Mouse (Mus musculus): ENCODE results near the gene Arhgef6. TPM values are rescaled to one million over a fixed set of nuclear protein-coding genes. Genes with fewer than 3 reads are reported as not detected.

The Arhgef6 gene
- total and polyA plus RNA-seq, 3 experiments = 1.1 to 3.3 TPM; not detected in 1

GRCm38 (mm10) chrX:57326487-57327221 is 11.9 kb downstream of the Arhgef6 start:
- Histone ChIP-seq H3K4me3 (ENCODE audit: control insufficient read depth in 1 of 2, insufficient read depth in 1 of 2, low read depth in 2 of 2, low read length in 2 of 2) (no peak overlapping the region), H3K79me2 (ENCODE audit: control insufficient read depth, insufficient read depth, low read length, poor library complexity) (no peaks in the 10 kb centered on the region), H3K27ac (ENCODE audit: control insufficient read depth, low read depth, low read length) (no peak overlapping the region), H3K9me3 (replicated peaks; ENCODE audit: insufficient read depth, low read length) (no peaks in the 10 kb centered on the region), H3K4me1 (ENCODE audit: control insufficient read depth in 1 of 2, insufficient read depth in 2 of 2, low read length in 2 of 2) (no peaks in the 10 kb centered on the region), H3K9ac (ENCODE audit: control insufficient read depth, low read depth, low read length, poor library complexity, severe bottlenecking) (no peak overlapping the region), H3K27me3 (ENCODE audit: control insufficient read depth in 1 of 2, insufficient read depth in 2 of 2, low read length in 2 of 2) (no peaks in the 10 kb centered on the region), H3K36me3 (ENCODE audit: control insufficient read depth in 1 of 2, insufficient read depth in 2 of 2, low read length in 2 of 2) (no peaks in the 10 kb centered on the region)
- TF ChIP-seq POLR2AphosphoS2 (IDR thresholded peaks at IDR 0.05; ENCODE audit: low read length) (no peak), MAZ (IDR thresholded peaks at IDR 0.05; ENCODE audit: low read depth, low read length) (no peak), SMC3 (IDR thresholded peaks at IDR 0.05; ENCODE audit: low read depth, low read length) (no peak)
- DNase-seq (ENCODE audit: low read depth, low spot score) = no peak

DNA sequence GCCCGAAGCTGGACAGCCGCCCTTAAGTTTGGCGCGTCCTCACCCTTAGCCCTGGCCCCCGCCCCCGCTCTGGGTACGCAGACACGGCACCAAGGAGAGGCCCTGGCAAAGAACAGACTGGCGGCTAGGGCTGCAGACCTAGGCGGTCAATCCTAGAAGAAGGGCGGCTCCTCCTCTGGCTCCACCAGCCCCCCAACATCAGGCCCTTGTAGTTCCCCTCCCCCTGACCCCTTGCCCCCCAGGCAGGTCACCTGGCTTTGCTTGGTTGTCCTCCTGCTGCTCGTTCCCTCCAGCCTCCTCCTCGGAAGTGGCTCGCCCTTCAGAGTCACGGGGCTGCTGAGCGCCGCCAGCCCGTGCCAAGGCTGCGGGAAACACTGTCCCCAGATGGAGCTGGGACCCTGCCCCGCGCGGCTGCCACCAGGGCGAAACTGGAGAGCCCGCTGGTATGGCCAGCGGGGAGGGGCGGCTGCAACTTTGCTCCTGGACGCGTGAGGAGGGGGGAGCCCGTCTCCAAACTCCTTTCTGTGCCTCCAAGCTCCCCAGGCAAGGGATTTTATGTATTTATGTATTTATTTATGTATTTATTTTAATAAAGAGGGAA is 12.6 kb downstream of the Arhgef6 start:
- Histone ChIP-seq H3K9me3 (replicated peaks; ENCODE audit: insufficient read depth, low read length) (no peaks in the 10 kb centered on the region), H3K4me3 (ENCODE audit: control insufficient read depth in 1 of 2, insufficient read depth in 1 of 2, low read depth in 2 of 2, low read length in 2 of 2) (no peak overlapping the region), H3K36me3 (ENCODE audit: control insufficient read depth in 1 of 2, insufficient read depth in 2 of 2, low read length in 2 of 2) (no peaks in the 10 kb centered on the region), H3K79me2 (ENCODE audit: control insufficient read depth, insufficient read depth, low read length, poor library complexity) (no peaks in the 10 kb centered on the region), H3K4me1 (ENCODE audit: control insufficient read depth in 1 of 2, insufficient read depth in 2 of 2, low read length in 2 of 2) (no peaks in the 10 kb centered on the region), H3K27ac (ENCODE audit: control insufficient read depth, low read depth, low read length) (no peak overlapping the region), H3K27me3 (ENCODE audit: control insufficient read depth in 1 of 2, insufficient read depth in 2 of 2, low read length in 2 of 2) (no peaks in the 10 kb centered on the region), H3K9ac (ENCODE audit: control insufficient read depth, low read depth, low read length, poor library complexity, severe bottlenecking) (no peak overlapping the region)
- no peak for TF ChIP-seq CHD1 (IDR thresholded peaks at IDR 0.05; ENCODE audit: low read depth, low read length)
- no peak for TF ChIP-seq CTCF (IDR thresholded peaks at IDR 0.05 in 2 of 3, conservative IDR thresholded peaks at IDR 0.05 in 1 of 3; ENCODE audit: control insufficient read depth in 1 of 3, insufficient read depth in 1 of 3, low read depth in 2 of 3, low read length in 3 of 3, poor library complexity in 1 of 3, severe bottlenecking in 1 of 3)
- no peak for TF ChIP-seq ZKSCAN1 (IDR thresholded peaks at IDR 0.05; ENCODE audit: low read depth, low read length)
- no peak for TF ChIP-seq RAD21 (IDR thresholded peaks at IDR 0.05; ENCODE audit: low read depth, low read length)
- no peak for TF ChIP-seq POLR2AphosphoS2 (IDR thresholded peaks at IDR 0.05; ENCODE audit: low read length)
- no peak for TF ChIP-seq MAFK (IDR thresholded peaks at IDR 0.05; ENCODE audit: borderline replicate concordance, low read depth, low read length)
- no peak for TF ChIP-seq ZNF384 (IDR thresholded peaks at IDR 0.05; ENCODE audit: low read depth, low read length)
- TF ChIP-seq BHLHE40 (IDR thresholded peaks at IDR 0.05; ENCODE audit: borderline replicate concordance, low read depth, low read length) = no peak
- no peak for TF ChIP-seq NRF1 (IDR thresholded peaks at IDR 0.05; ENCODE audit: insufficient read depth, low read depth, low read length, poor library complexity, severe bottlenecking)
- no peak for TF ChIP-seq POLR2A (IDR thresholded peaks at IDR 0.05; ENCODE audit: control insufficient read depth in 1 of 2, insufficient read depth in 1 of 2, low read depth in 1 of 2, low read length in 2 of 2, poor library complexity in 1 of 2)
- no peak for TF ChIP-seq HCFC1 (IDR thresholded peaks at IDR 0.05; ENCODE audit: low read depth, low read length)
- no peak for TF ChIP-seq RCOR1 (IDR thresholded peaks at IDR 0.05; ENCODE audit: low read depth, low read length)
- no peak for TF ChIP-seq ETS1 (IDR thresholded peaks at IDR 0.05; ENCODE audit: low read depth, low read length)
- TF ChIP-seq TAL1 (IDR thresholded peaks at IDR 0.05; ENCODE audit: low read length) = no peak
- TF ChIP-seq MXI1 (IDR thresholded peaks at IDR 0.05; ENCODE audit: low read depth, low read length) = no peak
- no peak for DNase-seq (ENCODE audit: low read depth, low spot score)

All from MEL (cell line).